Mouse (Mus musculus) neural tube, embryonic 12.5 days (tissue): Measurements from ENCODE around the gene Nans. TPM values are rescaled to one million over a fixed set of nuclear protein-coding genes. Genes with fewer than 3 reads are reported as not detected.

Experiments
- ATAC-seq: fragments of 200-750 bp; cut with Nextera tagmentation; 2 replicates; pipeline ENCODE4 v1.8.0; 2017; ENCODE audit warnings: low read depth, mild to moderate bottlenecking, moderate TSS enrichment, moderate library complexity; ENCODE audit not compliant: low FRiP score
- H3K27ac ChIP-seq: fragments of 300-500 bp; sonication (generic); 2 replicates; pipeline ENCODE4 v1.5.1; 2016
- H3K27me3 ChIP-seq: fragments of 300-500 bp; sonication (generic); replicated peaks from 2 replicates; pipeline ENCODE4 v1.6.1; 2016; ENCODE audit warnings: mild to moderate bottlenecking
- H3K36me3 ChIP-seq: fragments of 300-500 bp; sonication (generic); 2 replicates; pipeline ENCODE4 v1.6.1; 2016; ENCODE audit warnings: mild to moderate bottlenecking
- H3K4me1 ChIP-seq: fragments of 300-500 bp; sonication (generic); 2 replicates; pipeline ENCODE4 v1.6.1; 2016
- H3K4me2 ChIP-seq: fragments of 300-500 bp; sonication (generic); replicated peaks from 2 replicates; pipeline ENCODE4 v1.6.1; 2016; ENCODE audit warnings: mild to moderate bottlenecking
- H3K4me3 ChIP-seq: fragments of 300-500 bp; sonication (generic); 2 replicates; pipeline ENCODE4 v1.5.1; 2016
- H3K9ac ChIP-seq: fragments of 300-500 bp; sonication (generic); 2 replicates; pipeline ENCODE4 v1.6.1; 2016; ENCODE audit warnings: mild to moderate bottlenecking
- H3K9me3 ChIP-seq: fragments of 300-500 bp; sonication (generic); 2 replicates; pipeline ENCODE4 v1.6.1; 2016; ENCODE audit warnings: mild to moderate bottlenecking
- WGBS: fragments of 180-500 bp; shearing (Covaris S2); methylation state at CpG from one replicate; pipeline ENCODE4 v1.1.7; 2016; 5-methylcytosine and 5-hydroxymethylcytosine counted together
- polyA plus RNA-seq: library from polyadenylated mRNA; unstranded; fragments of >200 nt; fragmentation: Nextera tagmentation; extraction: Ambion mirVana; gene quantifications from 2 replicates; pipeline ENCODE4 v1.2.1, GENCODE M21; 2016

The Nans gene
- polyA plus RNA-seq, 1 experiment from 2014 or later: 70.7 TPM

GRCm38 (mm10) chr4:46493071-46493470 lies 4.0 kb downstream of the Nans start:
- H3K9ac ChIP-seq: no peak overlapping the region
- H3K27ac ChIP-seq: no peak overlapping the region
- 93% methylated on average over 6 of the region's 6 CpGs for WGBS
- no peaks in the 10 kb centered on the region for H3K9me3 ChIP-seq
- H3K4me1 ChIP-seq: peaks cover 11% of the 10 kb centered on the region; the same call in 1 of the 2 replicates
- no peak overlapping the region for H3K4me2 ChIP-seq
- H3K4me3 ChIP-seq: no peak overlapping the region
- H3K27me3 ChIP-seq: no peaks in the 10 kb centered on the region
- ATAC-seq: no peak
- peaks cover 33% of the 10 kb centered on the region for H3K36me3 ChIP-seq

DNA sequence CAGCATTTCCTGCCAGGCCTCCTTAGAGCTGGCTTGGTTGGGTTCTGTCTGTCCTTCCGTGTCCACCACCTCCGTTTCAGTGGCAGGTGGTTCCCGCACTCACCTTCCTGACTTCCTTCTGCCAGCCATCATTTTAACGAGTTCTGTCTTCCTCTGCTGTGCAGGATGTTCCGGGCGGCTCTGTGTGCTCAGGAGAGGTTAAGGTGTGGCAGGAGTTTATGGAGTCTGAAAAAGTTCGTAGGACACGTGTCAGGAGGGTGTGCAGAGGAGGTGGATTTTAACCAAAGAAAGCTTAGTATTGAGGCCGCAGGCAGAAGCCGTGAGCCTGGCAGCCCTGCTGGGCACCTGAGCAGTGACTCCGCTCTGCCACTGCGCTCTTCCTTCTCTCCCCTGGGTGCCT lies 6.5 kb downstream of the Nans start:
- no peak overlapping the region for H3K4me3 ChIP-seq
- no peaks in the 10 kb centered on the region for H3K9me3 ChIP-seq
- 0 out of 2 replicates have a peak, but pooled peaks cover 2% of the 10 kb centered on the region for H3K27me3 ChIP-seq
- 94% methylated on average over 12 of the region's 12 CpGs for WGBS
- no peak overlapping the region for H3K9ac ChIP-seq
- no peak for ATAC-seq
- H3K4me2 ChIP-seq: no peak overlapping the region
- H3K27ac ChIP-seq: no peak overlapping the region
- H3K36me3 ChIP-seq: peaks cover 43% of the 10 kb centered on the region
- 0 out of 2 replicates have a peak, but pooled peaks cover under 1% of the 10 kb centered on the region for H3K4me1 ChIP-seq

- 44% methylated on average over 4 of the region's 4 CpGs for WGBS
- H3K9me3 ChIP-seq: no peaks in the 10 kb centered on the region
Observed at GRCm38 (mm10) chr4:46497286-46497892, 8.3 kb downstream of the Nans start.

DNA sequence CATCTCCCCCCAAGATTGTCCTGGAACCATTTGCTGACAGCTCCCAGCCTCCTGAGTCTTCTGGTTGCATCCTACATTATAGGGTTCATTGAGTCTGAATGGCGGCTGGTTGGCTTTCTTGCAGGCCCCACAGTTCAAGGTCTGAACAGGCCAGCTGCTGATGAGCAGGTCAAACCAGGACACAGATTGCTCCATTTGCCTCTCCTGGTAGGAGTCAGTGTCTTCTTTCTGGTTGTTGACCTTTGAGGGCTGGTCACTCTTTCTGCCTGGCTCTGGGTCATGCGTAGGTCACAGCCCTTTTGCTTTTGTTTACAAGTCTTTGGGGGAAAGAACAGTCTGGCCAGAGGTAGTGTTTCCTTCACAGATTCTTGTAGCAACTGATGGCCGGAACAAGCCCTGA lies 9.5 kb downstream of the Nans start:
- no peak overlapping the region for H3K9ac ChIP-seq
- H3K4me3 ChIP-seq: no peak overlapping the region
- H3K27me3 ChIP-seq: 0 out of 2 replicates have a peak, but pooled peaks cover 2% of the 10 kb centered on the region
- no peak overlapping the region for H3K27ac ChIP-seq
- no peaks in the 10 kb centered on the region for H3K9me3 ChIP-seq
- ATAC-seq: no peak
- H3K4me1 ChIP-seq: peaks cover 6% of the 10 kb centered on the region
- 36% methylated on average over 3 of the region's 3 CpGs for WGBS
- no peak overlapping the region for H3K4me2 ChIP-seq
- peaks cover 54% of the 10 kb centered on the region for H3K36me3 ChIP-seq

More at GRCm38 (mm10) chr4:46497286-46497892, 8.3 kb downstream of the Nans start:
- Histone ChIP-seq H3K36me3 (peaks cover 57% of the 10 kb centered on the region), H3K4me1 (no peaks in the 10 kb centered on the region), H3K27me3 (0 out of 2 replicates have a peak, but pooled peaks cover 2% of the 10 kb centered on the region), H3K27ac (no peak overlapping the region), H3K9ac (no peak overlapping the region), H3K4me3 (no peak overlapping the region), H3K4me2 (no peak overlapping the region)
- no peak for ATAC-seq

DNA sequence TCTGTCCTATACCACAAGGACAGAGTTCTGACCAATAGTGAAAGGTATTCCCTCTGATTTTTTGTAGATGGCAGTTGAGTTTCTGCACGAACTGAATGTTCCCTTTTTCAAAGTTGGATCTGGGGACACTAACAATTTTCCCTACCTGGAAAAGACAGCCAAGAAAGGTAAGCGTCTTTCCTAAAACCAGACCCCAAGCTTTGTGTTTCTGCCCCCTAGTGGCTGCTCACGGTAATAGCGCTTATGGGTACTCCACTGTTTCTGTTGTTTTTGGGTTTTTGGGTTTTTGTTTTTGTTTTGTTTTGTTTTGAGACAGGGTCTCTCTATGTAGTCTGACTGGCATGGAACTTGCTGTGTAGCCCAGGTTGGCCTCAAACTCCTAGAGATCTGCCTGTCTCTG lies 9.9 kb downstream of the Nans start:
- Histone ChIP-seq H3K9ac (no peak overlapping the region), H3K27me3 (0 out of 2 replicates have a peak, but pooled peaks cover 2% of the 10 kb centered on the region), H3K4me1 (peaks cover 6% of the 10 kb centered on the region), H3K36me3 (peaks cover 50% of the 10 kb centered on the region), H3K4me2 (no peak overlapping the region), H3K4me3 (no peak overlapping the region), H3K9me3 (no peaks in the 10 kb centered on the region), H3K27ac (no peak overlapping the region)
- WGBS: 19% methylated on average over 4 of the region's 4 CpGs
- ATAC-seq: no peak

GRCm38 (mm10) chr4:46502606-46503502 lies 13.8 kb downstream of the Nans start:
- Histone ChIP-seq H3K4me1 (peaks cover 10% of the 10 kb centered on the region), H3K9ac (no peak overlapping the region), H3K4me3 (no peak overlapping the region), H3K27ac (no peak overlapping the region), H3K27me3 (peaks cover 29% of the 10 kb centered on the region), H3K36me3 (peaks cover 35% of the 10 kb centered on the region), H3K9me3 (no peaks in the 10 kb centered on the region), H3K4me2 (no peak overlapping the region)
- WGBS: 65% methylated on average over 16 of the region's 16 CpGs
- ATAC-seq: no peak

DNA sequence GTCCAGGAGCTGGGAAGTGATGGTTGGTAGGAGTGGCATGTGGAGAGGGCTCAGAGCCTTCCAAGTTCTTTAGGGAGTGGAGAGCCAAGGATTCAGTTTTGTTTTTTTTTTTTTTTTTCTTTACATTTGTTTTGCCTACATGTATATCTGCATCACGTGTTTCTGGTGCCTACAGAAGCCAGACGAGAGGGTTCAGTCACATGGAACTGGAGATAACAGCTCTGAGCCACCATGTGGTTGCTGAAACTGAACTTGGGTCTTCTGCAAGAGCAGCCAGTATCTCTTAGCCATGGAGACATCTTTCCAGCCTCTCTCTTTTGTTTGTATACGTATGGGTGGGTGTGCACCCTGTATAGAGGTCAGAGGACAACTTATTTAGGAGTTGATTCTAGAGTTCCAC lies 14.8 kb downstream of the Nans start:
- no peak overlapping the region for H3K4me2 ChIP-seq
- H3K9me3 ChIP-seq: no peaks in the 10 kb centered on the region
- ATAC-seq: no peak
- H3K4me1 ChIP-seq: peaks cover 10% of the 10 kb centered on the region
- H3K27ac ChIP-seq: no peak overlapping the region
- H3K9ac ChIP-seq: no peak overlapping the region
- peaks cover 35% of the 10 kb centered on the region for H3K36me3 ChIP-seq
- WGBS: 78% methylated on average over 3 of the region's 3 CpGs
- no peak overlapping the region for H3K4me3 ChIP-seq
- H3K27me3 ChIP-seq: peaks cover 29% of the 10 kb centered on the region

DNA sequence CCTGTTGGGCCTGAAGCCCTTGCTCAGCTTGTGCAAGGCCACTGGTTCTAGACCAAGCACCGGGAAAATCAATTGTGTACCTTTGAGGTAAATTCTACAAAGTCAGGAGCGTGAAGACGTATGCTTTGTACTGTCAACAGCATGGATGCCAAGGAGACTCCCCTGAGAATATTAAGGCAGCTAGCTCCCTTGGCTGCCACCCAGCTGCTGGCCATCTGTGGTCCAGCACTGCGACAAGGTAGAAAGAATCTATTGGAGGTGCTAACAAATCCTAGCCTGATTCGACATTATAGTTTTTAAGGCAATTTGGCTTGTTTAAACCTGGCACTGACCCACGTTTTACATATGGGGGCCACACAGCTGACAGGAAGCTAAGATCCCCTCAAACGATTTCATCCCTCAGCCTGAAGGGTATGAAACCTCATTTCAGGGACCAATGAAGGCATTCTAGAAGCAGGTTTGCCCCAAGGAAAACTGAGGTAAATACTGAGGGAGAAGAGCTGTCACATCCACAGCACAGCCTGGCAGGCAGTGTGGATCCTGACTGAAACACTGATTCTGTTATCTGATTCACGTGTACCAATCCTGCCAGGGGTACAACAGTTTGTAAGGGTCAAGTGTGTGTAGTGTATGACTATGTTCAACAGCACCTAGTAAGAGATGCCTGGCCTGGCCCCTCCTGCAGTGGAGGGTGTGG lies 16.5 kb downstream of the Nans start:
- WGBS: 69% methylated on average over 8 of the region's 8 CpGs
- H3K9ac ChIP-seq: no peak overlapping the region
- no peak overlapping the region for H3K27ac ChIP-seq
- H3K9me3 ChIP-seq: no peaks in the 10 kb centered on the region
- no peak for ATAC-seq
- H3K27me3 ChIP-seq: peaks cover 27% of the 10 kb centered on the region
- no peak overlapping the region for H3K4me3 ChIP-seq
- H3K36me3 ChIP-seq: peaks cover 26% of the 10 kb centered on the region
- no peak overlapping the region for H3K4me2 ChIP-seq
- peaks cover 10% of the 10 kb centered on the region for H3K4me1 ChIP-seq

GRCm38 (mm10) chr4:46506801-46507610 lies 18.0 kb downstream of the Nans start:
- H3K9ac ChIP-seq: peak overlapping the region; percentile 64
- peaks cover 10% of the 10 kb centered on the region for H3K4me1 ChIP-seq
- H3K4me2 ChIP-seq: peak overlapping the region; percentile 87
- 0 out of 2 replicates have a peak overlapping the region, but pooled peaks have one; percentile 10 for H3K27ac ChIP-seq
- under 1% methylated on average over 91 of the region's 94 CpGs for WGBS
- no peaks in the 10 kb centered on the region for H3K9me3 ChIP-seq
- peak overlapping the region; percentile 59 for H3K4me3 ChIP-seq
- peak; percentile 97 for ATAC-seq
- peaks cover 13% of the 10 kb centered on the region for H3K36me3 ChIP-seq
- peaks cover 27% of the 10 kb centered on the region for H3K27me3 ChIP-seq

DNA sequence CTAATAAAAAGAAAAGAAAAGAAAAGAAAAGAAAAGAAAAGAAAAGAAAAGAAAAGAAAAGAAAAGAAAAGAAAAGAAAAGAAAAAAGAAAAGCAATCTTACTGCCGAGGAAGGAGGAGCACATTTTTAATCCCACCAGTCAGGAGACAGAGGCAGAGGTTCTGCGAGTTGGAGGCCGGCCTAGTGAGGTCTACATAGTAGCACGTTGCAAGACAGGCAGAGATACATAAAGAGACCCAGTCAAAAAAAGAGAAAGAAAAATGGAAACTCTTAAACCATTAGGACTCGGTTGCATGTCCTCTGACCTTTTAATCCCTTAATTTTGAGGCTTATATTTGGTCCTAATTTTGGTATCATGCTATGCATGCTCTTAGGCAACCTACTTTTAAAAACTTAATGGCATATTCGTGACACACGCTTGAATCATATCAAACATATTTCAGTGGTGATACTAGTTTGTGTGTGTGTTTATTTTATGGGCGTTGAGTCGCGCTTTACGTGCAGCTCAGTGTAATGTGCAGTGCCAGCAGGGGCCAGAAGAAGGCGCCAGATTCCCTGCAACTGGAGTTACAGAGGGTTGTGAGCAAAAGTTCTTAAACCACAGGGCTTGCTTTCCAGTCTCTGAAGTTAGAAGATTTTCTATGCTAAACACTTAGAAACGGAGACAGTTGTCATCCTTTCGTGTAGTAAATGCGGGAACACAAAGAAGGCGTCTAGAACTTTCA lies 18.9 kb downstream of the Nans start:
- WGBS: 10% methylated on average over 16 of the region's 16 CpGs
- peak overlapping the region; percentile 87 for H3K4me2 ChIP-seq
- peak overlapping the region; percentile 59 for H3K4me3 ChIP-seq
- peaks cover 27% of the 10 kb centered on the region for H3K27me3 ChIP-seq
- peaks cover 6% of the 10 kb centered on the region for H3K4me1 ChIP-seq
- no peak for ATAC-seq
- no peak overlapping the region for H3K9ac ChIP-seq
- H3K36me3 ChIP-seq: peaks cover 6% of the 10 kb centered on the region
- no peak overlapping the region for H3K27ac ChIP-seq
- H3K9me3 ChIP-seq: no peaks in the 10 kb centered on the region

- Histone ChIP-seq H3K4me2 (no peak overlapping the region), H3K9me3 (no peaks in the 10 kb centered on the region), H3K27me3 (no peaks in the 10 kb centered on the region; the same call in 1 of the 2 replicates), H3K36me3 (no peaks in the 10 kb centered on the region), H3K4me1 (no peaks in the 10 kb centered on the region), H3K9ac (no peak overlapping the region), H3K4me3 (no peak overlapping the region), H3K27ac (no peak overlapping the region)
- WGBS: 86% methylated on average over 2 of the region's 2 CpGs
- no peak for ATAC-seq
Observed at GRCm38 (mm10) chr4:46520491-46520890, 31.4 kb downstream of the Nans start.
